Mouse (Mus musculus) midbrain, embryonic 14.5 days (tissue): ENCODE measurements around the gene Nfasc. TPM values are rescaled to one million over a fixed set of nuclear protein-coding genes. Genes with fewer than 3 reads are reported as not detected.

Experiments
- ATAC-seq: fragments of 200-750 bp; cut with Nextera tagmentation; 2 replicates; pipeline ENCODE4 v1.8.0; 2017; ENCODE audit warnings: moderate number of reproducible peaks, moderate library complexity; ENCODE audit not compliant: low FRiP score, low TSS enrichment
- DNase-seq: peaks from one replicate; pipeline ENCODE4 v3.0.0-alpha.2; 2015
- H3K27ac ChIP-seq: fragments of 300-500 bp; sonication (generic); replicated peaks from 2 replicates; pipeline ENCODE4 v1.5.1; 2014; ENCODE audit warnings: mild to moderate bottlenecking, low read depth, low read length, moderate library complexity
- H3K27me3 ChIP-seq: fragments of 300-500 bp; sonication (generic); 2 replicates; pipeline ENCODE4 v1.6.1; 2014; ENCODE audit warnings: low read length, control low read depth, mixed read lengths; ENCODE audit not compliant: control insufficient read depth, insufficient read depth
- H3K36me3 ChIP-seq: fragments of 300-500 bp; sonication (generic); 2 replicates; pipeline ENCODE4 v1.6.1; 2014; ENCODE audit warnings: low read length, control low read depth; ENCODE audit not compliant: control insufficient read depth, insufficient read depth
- H3K4me1 ChIP-seq: fragments of 300-500 bp; sonication (generic); 2 replicates; pipeline ENCODE4 v1.6.1; 2014; ENCODE audit warnings: mild to moderate bottlenecking, antibody characterized with exemption, low read length, control low read depth; ENCODE audit not compliant: control insufficient read depth, insufficient read depth
- H3K4me2 ChIP-seq: fragments of 300-500 bp; sonication (generic); 2 replicates; pipeline ENCODE4 v1.6.1; 2014; ENCODE audit warnings: mild to moderate bottlenecking, low read length, moderate library complexity
- H3K4me3 ChIP-seq: fragments of 300-500 bp; sonication (generic); replicated peaks from 2 replicates; pipeline ENCODE4 v1.5.1; 2014; ENCODE audit warnings: low read depth, low read length
- H3K9ac ChIP-seq: fragments of 300-500 bp; sonication (generic); replicated peaks from 2 replicates; pipeline ENCODE4 v1.6.1; 2014; ENCODE audit warnings: mild to moderate bottlenecking, low read length, moderate library complexity
- H3K9me3 ChIP-seq: fragments of 300-500 bp; sonication (generic); 2 replicates; pipeline ENCODE4 v1.6.1; 2016; ENCODE audit warnings: low read length, control low read depth, mixed read lengths; ENCODE audit not compliant: control insufficient read depth
- WGBS: fragments of 180-500 bp; shearing (Covaris S2); extraction: QIAGEN DNeasy Blood & Tissue Kit; methylation state at CpG from one replicate; pipeline ENCODE4 v1.1.7; 2014; 5-methylcytosine and 5-hydroxymethylcytosine counted together
- polyA plus RNA-seq: library from polyadenylated mRNA; unstranded; fragments of >200 nt; fragmentation: Nextera tagmentation; extraction: Ambion mirVana; gene quantifications from 2 replicates; pipeline ENCODE4 v1.2.1, GENCODE M21; 2014

Gene Nfasc
- polyA plus RNA-seq, 1 experiment from 2014 or later, result 48.6 TPM

GRCm38 (mm10) chr1:132678935-132679334, 62.7 kb downstream of the Nfasc start:
- no peaks in the 10 kb centered on the region for H3K27me3 ChIP-seq
- 57% methylated on average over 12 of the region's 12 CpGs for WGBS
- no peak for DNase-seq
- H3K9me3 ChIP-seq, result no peaks in the 10 kb centered on the region
- H3K27ac ChIP-seq, result peak overlapping the region; percentile 61
- H3K36me3 ChIP-seq, result peaks cover 5% of the 10 kb centered on the region; the same call in 1 of the 2 replicates
- peaks cover 5% of the 10 kb centered on the region; the same call in 1 of the 2 replicates for H3K4me1 ChIP-seq
- no peak overlapping the region for H3K4me3 ChIP-seq
- no peak overlapping the region for H3K9ac ChIP-seq
- H3K4me2 ChIP-seq, result no peak overlapping the region
- ATAC-seq, result no peak

DNA sequence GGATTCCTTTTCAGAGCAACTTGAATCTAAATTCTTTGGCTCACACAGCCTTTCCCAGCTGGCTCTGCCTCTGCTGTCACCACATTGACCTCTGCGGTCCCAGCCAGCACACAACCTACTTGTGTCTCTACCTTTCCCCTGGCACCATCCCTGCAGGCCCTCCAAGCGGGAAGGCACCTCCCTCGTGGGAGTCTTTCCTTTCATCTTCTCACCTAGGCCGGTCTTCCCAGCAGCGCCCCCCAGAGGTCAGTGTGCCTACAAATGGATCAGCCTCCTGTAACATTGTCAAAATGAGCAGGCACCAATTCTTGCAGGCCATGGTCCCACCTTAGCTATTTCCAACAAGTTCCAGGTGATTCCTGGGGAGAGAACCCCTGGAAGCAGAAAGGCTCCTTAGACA, 63.5 kb downstream of the Nfasc start:
- no peak overlapping the region; the same call in 1 of the 2 replicates for H3K27ac ChIP-seq
- no peaks in the 10 kb centered on the region for H3K9me3 ChIP-seq
- no peak overlapping the region for H3K9ac ChIP-seq
- DNase-seq, result no peak
- ATAC-seq, result no peak
- peaks cover 5% of the 10 kb centered on the region; the same call in 1 of the 2 replicates for H3K4me1 ChIP-seq
- WGBS, result 54% methylated on average over 5 of the region's 5 CpGs
- H3K36me3 ChIP-seq, result peaks cover 3% of the 10 kb centered on the region; the same call in 1 of the 2 replicates
- no peak overlapping the region for H3K4me2 ChIP-seq
- H3K27me3 ChIP-seq, result no peaks in the 10 kb centered on the region
- H3K4me3 ChIP-seq, result no peak overlapping the region

DNA sequence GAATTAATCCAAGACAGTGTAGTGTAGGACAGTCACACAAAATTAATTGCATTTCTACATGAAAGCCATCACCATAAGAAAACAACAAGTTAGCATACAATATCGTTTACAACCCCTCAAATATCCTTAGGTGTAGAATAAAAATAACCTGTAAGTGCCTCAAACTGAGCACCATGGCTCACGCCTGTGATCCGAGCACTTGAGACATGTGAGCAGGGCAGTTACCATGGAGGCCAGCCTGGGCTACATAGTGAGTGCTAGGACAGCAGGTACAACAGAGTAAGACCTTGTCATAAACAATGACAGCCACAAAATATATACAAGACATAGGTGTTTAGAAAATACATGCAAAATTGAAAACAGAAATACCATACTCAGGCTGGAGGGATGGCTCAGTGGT, 68.9 kb downstream of the Nfasc start:
- H3K4me3 ChIP-seq, result no peak overlapping the region
- WGBS, result 89% methylated on average over 3 of the region's 3 CpGs
- no peak for ATAC-seq
- no peak overlapping the region for H3K4me2 ChIP-seq
- H3K9ac ChIP-seq, result no peak overlapping the region
- H3K27me3 ChIP-seq, result no peaks in the 10 kb centered on the region
- 0 out of 2 replicates have a peak, but pooled peaks cover 5% of the 10 kb centered on the region for H3K4me1 ChIP-seq
- H3K36me3 ChIP-seq, result no peaks in the 10 kb centered on the region
- no peaks in the 10 kb centered on the region for H3K9me3 ChIP-seq
- DNase-seq, result no peak
- no peak overlapping the region for H3K27ac ChIP-seq

DNA sequence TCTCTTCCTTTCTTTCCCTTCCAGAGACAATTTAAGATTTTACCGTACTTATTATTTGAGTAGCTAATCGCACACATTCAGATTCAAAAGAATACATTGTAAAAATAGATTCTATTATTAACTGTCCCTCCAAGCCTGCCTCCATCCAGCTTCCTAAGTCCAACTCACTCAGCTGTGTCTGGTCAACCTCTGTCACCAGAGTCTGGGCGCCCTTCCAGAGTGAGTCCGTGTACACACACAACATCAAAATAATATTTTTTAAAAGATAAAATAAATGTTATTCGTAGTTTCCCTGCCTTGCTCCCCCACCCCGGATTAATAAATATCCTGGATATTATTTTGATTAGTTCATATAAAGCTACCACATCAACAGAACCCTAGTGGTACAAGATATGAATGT, 72.4 kb downstream of the Nfasc start:
- WGBS, result 93% methylated on average over 6 of the region's 6 CpGs

DNA sequence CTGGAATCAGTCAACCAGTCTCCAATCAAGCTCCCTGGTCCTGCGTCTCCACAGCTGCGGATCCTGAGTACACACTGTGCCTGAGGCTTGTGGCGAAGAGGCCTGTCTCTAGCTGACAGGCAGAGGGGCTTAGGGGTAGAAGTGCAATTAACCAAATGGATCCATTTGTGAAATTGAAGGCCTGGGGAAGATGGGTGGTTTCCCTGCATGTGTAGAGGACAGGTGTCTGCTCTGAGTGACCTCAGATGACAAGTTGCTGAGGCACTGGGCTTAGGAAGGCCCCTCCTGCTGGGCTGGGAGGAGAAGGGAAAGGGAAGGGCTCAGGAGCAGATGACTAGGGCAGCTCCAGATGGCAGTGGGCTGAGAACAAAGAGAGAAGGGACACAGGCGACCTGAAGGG, 81.2 kb downstream of the Nfasc start:
- DNase-seq (peak; percentile 50), ATAC-seq (peak; percentile 47; the same call in 1 of the 2 replicates)
- no peak overlapping the region; the same call in 1 of the 2 replicates for H3K9ac ChIP-seq
- H3K27ac ChIP-seq, result peak overlapping the region; percentile 85
- H3K27me3 ChIP-seq, result no peaks in the 10 kb centered on the region
- peaks cover 32% of the 10 kb centered on the region for H3K4me1 ChIP-seq
- peaks cover 15% of the 10 kb centered on the region for H3K36me3 ChIP-seq
- no peak overlapping the region for H3K4me2 ChIP-seq
- 25% methylated on average over 4 of the region's 4 CpGs for WGBS
- H3K9me3 ChIP-seq, result no peaks in the 10 kb centered on the region
- H3K4me3 ChIP-seq, result no peak overlapping the region

More for the DNA sequence above, 72.4 kb downstream of the Nfasc start:
- H3K27ac ChIP-seq, result no peak overlapping the region
- no peaks in the 10 kb centered on the region for H3K9me3 ChIP-seq
- DNase-seq (no peak), ATAC-seq (no peak)
- H3K4me1 ChIP-seq, result peaks cover 13% of the 10 kb centered on the region; the same call in 1 of the 2 replicates
- no peak overlapping the region for H3K4me2 ChIP-seq
- H3K9ac ChIP-seq, result no peak overlapping the region
- H3K36me3 ChIP-seq, result peaks cover 4% of the 10 kb centered on the region
- H3K27me3 ChIP-seq, result no peaks in the 10 kb centered on the region
- H3K4me3 ChIP-seq, result no peak overlapping the region

GRCm38 (mm10) chr1:132659604-132660003, 82.0 kb downstream of the Nfasc start:
- Histone ChIP-seq H3K4me1 (peaks cover 34% of the 10 kb centered on the region), H3K4me3 (no peak overlapping the region), H3K27me3 (no peaks in the 10 kb centered on the region), H3K9me3 (no peaks in the 10 kb centered on the region), H3K36me3 (peaks cover 16% of the 10 kb centered on the region), H3K27ac (peak overlapping the region; percentile 85), H3K9ac (no peak overlapping the region), H3K4me2 (no peak overlapping the region)
- DNase-seq (peak; percentile 51), ATAC-seq (peak; percentile 49; the same call in 1 of the 2 replicates)
- 16% methylated on average over 3 of the region's 3 CpGs for WGBS

GRCm38 (mm10) chr1:132655611-132656010, 86.0 kb downstream of the Nfasc start:
- DNase-seq (no peak), ATAC-seq (no peak)
- Histone ChIP-seq H3K4me2 (no peak overlapping the region), H3K9ac (no peak overlapping the region), H3K36me3 (0 out of 2 replicates have a peak, but pooled peaks cover 10% of the 10 kb centered on the region), H3K27me3 (no peaks in the 10 kb centered on the region), H3K4me3 (no peak overlapping the region), H3K27ac (peak overlapping the region; percentile 70), H3K4me1 (peaks cover 44% of the 10 kb centered on the region), H3K9me3 (no peaks in the 10 kb centered on the region)
- WGBS, result 77% methylated on average over 6 of the region's 6 CpGs

DNA sequence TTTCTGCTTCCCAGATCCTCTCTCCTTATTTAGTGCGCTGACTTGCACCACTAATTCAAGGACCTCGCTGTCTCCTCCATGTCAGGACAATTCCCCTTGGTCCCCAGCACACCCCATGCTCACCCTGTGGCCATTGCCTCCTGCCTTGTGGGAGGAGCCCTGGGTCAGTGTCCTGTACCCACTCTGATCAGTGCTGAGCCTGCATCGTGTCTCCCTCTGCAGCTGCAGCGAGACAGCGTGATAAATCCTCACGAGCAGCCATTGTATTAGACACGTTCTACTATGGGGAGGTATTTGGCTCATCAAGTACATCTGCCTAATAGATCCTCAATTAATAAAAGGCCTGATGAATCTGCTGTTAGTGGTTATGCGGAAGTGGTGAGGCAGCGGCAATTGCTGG, 86.8 kb downstream of the Nfasc start:
- no peak overlapping the region for H3K4me3 ChIP-seq
- peak overlapping the region; percentile 70 for H3K27ac ChIP-seq
- H3K9me3 ChIP-seq, result no peaks in the 10 kb centered on the region
- H3K4me2 ChIP-seq, result no peak overlapping the region
- H3K36me3 ChIP-seq, result 0 out of 2 replicates have a peak, but pooled peaks cover 10% of the 10 kb centered on the region
- H3K4me1 ChIP-seq, result peaks cover 39% of the 10 kb centered on the region
- ATAC-seq (0 out of 2 replicates have a peak, but pooled peaks have one; percentile 25), DNase-seq (peak; percentile 29)
- peak overlapping the region; percentile 20; the same call in 1 of the 2 replicates for H3K9ac ChIP-seq
- H3K27me3 ChIP-seq, result no peaks in the 10 kb centered on the region
- WGBS, result 43% methylated on average over 9 of the region's 9 CpGs

DNA sequence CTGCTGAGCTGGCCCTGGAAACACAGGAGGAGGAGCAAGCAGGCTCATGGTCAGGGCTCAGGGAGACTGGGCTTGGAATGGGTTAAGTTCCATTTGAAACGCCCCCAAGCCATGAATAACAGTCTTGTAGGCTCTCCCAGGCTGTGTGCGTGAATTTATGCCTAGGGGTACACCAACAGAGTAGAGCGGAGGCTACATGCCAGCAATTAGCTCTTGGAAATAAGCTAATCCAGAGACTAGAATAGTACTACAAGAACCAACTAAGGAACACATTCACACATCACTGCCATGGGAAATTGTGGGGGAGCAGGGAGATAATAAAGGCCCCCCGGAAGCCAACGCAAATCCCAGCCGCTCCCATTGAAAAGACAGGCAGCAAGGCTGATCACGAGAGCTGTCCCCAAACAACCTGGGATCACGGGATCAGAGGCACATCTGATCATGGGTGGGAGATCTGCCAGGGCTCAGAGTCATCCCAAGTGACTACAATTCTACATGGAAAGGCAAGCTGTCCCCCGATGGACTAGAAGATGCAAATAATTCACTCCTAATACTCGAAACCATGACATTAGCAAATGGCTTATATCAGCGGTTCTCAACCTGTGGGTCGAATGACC, 87.6 kb downstream of the Nfasc start:
- ATAC-seq, result no peak
- no peaks in the 10 kb centered on the region for H3K27me3 ChIP-seq
- 51% methylated on average over 12 of the region's 12 CpGs for WGBS

More for the DNA sequence above, 87.6 kb downstream of the Nfasc start:
- peak; percentile 52 for DNase-seq
- H3K9me3 ChIP-seq, result no peaks in the 10 kb centered on the region
- H3K4me2 ChIP-seq, result no peak overlapping the region
- 0 out of 2 replicates have a peak, but pooled peaks cover 10% of the 10 kb centered on the region for H3K36me3 ChIP-seq
- peaks cover 31% of the 10 kb centered on the region for H3K4me1 ChIP-seq
- no peak overlapping the region for H3K4me3 ChIP-seq
- peak overlapping the region; percentile 70 for H3K27ac ChIP-seq
- H3K9ac ChIP-seq, result no peak overlapping the region
